Mouse (Mus musculus) heart, postnatal 0 days (tissue): Measurements from ENCODE around the gene Zfp553. TPM values are rescaled to one million over a fixed set of nuclear protein-coding genes. Genes with fewer than 3 reads are reported as not detected.
A peak's percentile ranks its signal among the peaks of the same experiment; 100 is the strongest.

Source experiments
- ATAC-seq: fragments of 200-750 bp; cut with Nextera tagmentation; 2 replicates; pipeline ENCODE4 v1.8.0; 2017; ENCODE audit warnings: low read depth, moderate number of reproducible peaks, moderate library complexity; ENCODE audit not compliant: insufficient read depth
- DNase-seq: peaks from one replicate; pipeline ENCODE4 v3.0.0-alpha.2; 2016; ENCODE audit warnings: low spot score
- H3K27ac ChIP-seq: fragments of 300-500 bp; sonication (generic); 2 replicates; pipeline ENCODE4 v1.5.1; 2014; ENCODE audit warnings: low read depth, mild to moderate bottlenecking
- H3K27me3 ChIP-seq: fragments of 300-500 bp; sonication (generic); 2 replicates; pipeline ENCODE4 v1.6.1; 2014; ENCODE audit warnings: low read length, mixed read lengths; ENCODE audit not compliant: control insufficient read depth, insufficient read depth
- H3K36me3 ChIP-seq: fragments of 300-500 bp; sonication (generic); replicated peaks from 2 replicates; pipeline ENCODE4 v1.6.1; 2014; ENCODE audit warnings: low read length, mixed read lengths; ENCODE audit not compliant: control insufficient read depth, insufficient read depth
- H3K4me1 ChIP-seq: fragments of 300-500 bp; sonication (generic); 2 replicates; pipeline ENCODE4 v1.6.1; 2014; ENCODE audit warnings: antibody characterized with exemption; ENCODE audit not compliant: control insufficient read depth, insufficient read depth
- H3K4me2 ChIP-seq: fragments of 300-500 bp; sonication (generic); 2 replicates; pipeline ENCODE4 v1.6.1; 2014; ENCODE audit warnings: low read depth, mild to moderate bottlenecking, low read length, moderate library complexity
- H3K4me3 ChIP-seq: fragments of 300-500 bp; sonication (generic); 2 replicates; pipeline ENCODE4 v1.5.1; 2014; ENCODE audit warnings: low read depth, low read length
- H3K9ac ChIP-seq: fragments of 300-500 bp; sonication (generic); replicated peaks from 2 replicates; pipeline ENCODE4 v1.6.1; 2014; ENCODE audit warnings: low read depth, low read length, mixed read lengths
- H3K9me3 ChIP-seq: fragments of 300-500 bp; sonication (generic); replicated peaks from 2 replicates; pipeline ENCODE4 v1.6.1; 2016; ENCODE audit warnings: low read length; ENCODE audit not compliant: control insufficient read depth
- CTCF ChIP-seq: IDR thresholded peaks from 2 replicates; pipeline ENCODE4 v1.5.1; 2016; ENCODE audit warnings: antibody characterized with exemption, control low read depth, low read depth
- EP300 ChIP-seq: IDR thresholded peaks from 2 replicates; pipeline ENCODE4 v1.6.1; 2016; ENCODE audit warnings: antibody characterized with exemption, low read depth
- WGBS: fragments of 180-500 bp; shearing (Covaris S2); extraction: QIAGEN DNeasy Blood & Tissue Kit; methylation state at CpG from one replicate; pipeline ENCODE4 v1.1.7; 2014; 5-methylcytosine and 5-hydroxymethylcytosine counted together
- polyA plus RNA-seq: library from polyadenylated mRNA; unstranded; fragments of >200 nt; fragmentation: Nextera tagmentation; extraction: Ambion mirVana; gene quantifications from 2 replicates; pipeline ENCODE4 v1.2.1, GENCODE M21; 2015
- total RNA-seq: library from RNA; depleted of rRNA; stranded (reverse); fragments of >200 nt; gene quantifications from 2 replicates; pipeline ENCODE4 v1.2.3, GENCODE M21; 2014; ENCODE audit warnings: low replicate concordance

The Zfp553 gene
- total and polyA plus RNA-seq, 2 experiments from 2014 or later: 11.2 to 11.8 TPM

- Histone ChIP-seq H3K4me3 (no peak overlapping the region), H3K27me3 (no peaks in the 10 kb centered on the region), H3K9me3 (no peaks in the 10 kb centered on the region), H3K4me1 (peaks cover 11% of the 10 kb centered on the region), H3K4me2 (no peak overlapping the region), H3K36me3 (peaks cover 16% of the 10 kb centered on the region), H3K27ac (no peak overlapping the region), H3K9ac (no peak overlapping the region)
- no peak for TF ChIP-seq EP300
- no peak for TF ChIP-seq CTCF
- ATAC-seq: no peak
- DNase-seq: no peak
- 91% methylated on average over 4 of the region's 4 CpGs for WGBS
Observed at GRCm38 (mm10) chr7:127271093-127271492, 38.2 kb downstream of the Zfp553 start.

DNA sequence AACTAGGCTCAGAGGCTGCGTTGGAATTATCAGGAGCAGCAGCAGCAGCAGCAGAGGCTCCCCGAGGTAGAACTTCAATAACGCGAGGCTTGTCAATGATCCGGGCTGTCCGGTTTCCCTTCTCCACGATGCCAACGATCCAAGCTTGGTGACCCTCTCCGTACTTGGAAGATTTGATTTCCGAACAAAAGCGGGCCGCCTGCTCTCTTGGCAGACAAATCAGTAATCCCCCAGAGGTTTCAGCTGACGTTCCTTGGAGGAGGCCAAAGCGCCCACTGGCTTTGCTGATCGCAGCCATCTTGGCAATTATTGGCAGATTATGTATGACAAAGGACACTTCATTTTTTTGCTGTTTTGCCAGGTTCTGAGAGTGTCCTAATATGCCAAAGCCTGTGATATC is 39.7 kb downstream of the Zfp553 start:
- Histone ChIP-seq H3K27me3 (no peaks in the 10 kb centered on the region), H3K9me3 (no peaks in the 10 kb centered on the region), H3K4me2 (peak overlapping the region; percentile 84), H3K4me1 (peaks cover 11% of the 10 kb centered on the region), H3K4me3 (peak overlapping the region; percentile 80), H3K27ac (no peak overlapping the region), H3K9ac (no peak overlapping the region), H3K36me3 (peaks cover 16% of the 10 kb centered on the region)
- ATAC-seq (no peak), DNase-seq (no peak)
- WGBS: 88% methylated on average over 15 of the region's 15 CpGs
- TF ChIP-seq EP300 (no peak), CTCF (no peak)

- WGBS: 10% methylated on average over 48 of the region's 50 CpGs
- Histone ChIP-seq H3K9ac (peak overlapping the region; percentile 87), H3K4me3 (peak overlapping the region; percentile 80), H3K36me3 (peaks cover 16% of the 10 kb centered on the region), H3K27me3 (no peaks in the 10 kb centered on the region), H3K9me3 (no peaks in the 10 kb centered on the region), H3K4me1 (peaks cover 11% of the 10 kb centered on the region), H3K4me2 (peak overlapping the region; percentile 84), H3K27ac (peak overlapping the region; percentile 91)
- DNase-seq: no peak
- peak; percentile 73 for ATAC-seq
- no peak for TF ChIP-seq CTCF
- TF ChIP-seq EP300: no peak
Observed at GRCm38 (mm10) chr7:127273118-127273923, 40.5 kb downstream of the Zfp553 start.

DNA sequence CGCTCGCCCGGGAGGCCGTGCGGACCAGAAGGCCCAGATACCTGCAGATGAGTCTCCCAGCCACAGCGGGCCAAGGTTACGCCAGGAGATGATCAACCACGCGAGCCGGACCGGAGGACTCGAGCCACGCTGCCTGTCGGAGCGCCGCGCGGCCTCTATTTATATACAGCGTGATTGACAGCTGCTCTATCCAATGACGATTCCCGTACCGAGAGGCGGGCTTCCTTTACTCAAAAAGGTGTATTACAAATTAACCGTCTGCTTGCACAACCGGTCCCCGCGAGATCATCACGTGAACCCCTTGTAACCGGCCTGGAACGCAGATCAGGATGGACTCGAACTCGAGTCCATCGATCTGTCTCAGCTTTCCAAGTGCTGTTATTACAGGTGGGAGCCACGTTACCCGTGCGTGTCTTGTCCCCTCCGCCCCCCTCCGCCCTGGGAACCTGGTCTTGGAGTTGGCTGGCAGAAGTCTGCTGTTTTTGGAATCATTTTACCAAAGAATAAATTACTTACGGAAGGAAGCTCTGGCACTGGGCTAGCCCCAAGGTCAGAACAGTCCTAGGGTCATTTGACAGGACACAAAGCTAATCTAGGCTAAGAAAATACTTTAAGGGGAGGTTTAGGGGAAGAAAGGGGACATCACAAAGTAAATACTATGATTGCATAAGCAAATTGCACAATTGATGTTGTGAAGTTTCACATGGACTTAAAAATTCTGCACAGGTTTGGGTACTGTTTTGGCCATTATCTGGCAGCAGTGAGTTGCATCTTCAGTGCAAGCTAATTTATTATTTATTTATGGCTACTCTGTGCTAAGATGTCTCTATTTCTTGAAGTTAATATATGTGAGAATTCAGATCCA is 41.3 kb downstream of the Zfp553 start, which contains the start of gene Sephs2:
Gene Sephs2, minus strand, starts transcription at position 131 of the 865 bp plus-strand sequence.
- TF ChIP-seq CTCF (no peak), EP300 (no peak)
- Histone ChIP-seq H3K27me3 (no peaks in the 10 kb centered on the region), H3K4me1 (peaks cover 11% of the 10 kb centered on the region), H3K4me3 (peak within 1 kb of the TSS; percentile 80), H3K9ac (peak within 1 kb of the TSS; percentile 87), H3K9me3 (no peaks in the 10 kb centered on the region), H3K36me3 (peaks cover 16% of the 10 kb centered on the region), H3K27ac (peak within 1 kb of the TSS; percentile 91), H3K4me2 (peak within 1 kb of the TSS; percentile 84)
- peak; percentile 85 for DNase-seq
- peak; percentile 90 for ATAC-seq
- WGBS: 1% methylated on average over 39 of the region's 39 CpGs

DNA sequence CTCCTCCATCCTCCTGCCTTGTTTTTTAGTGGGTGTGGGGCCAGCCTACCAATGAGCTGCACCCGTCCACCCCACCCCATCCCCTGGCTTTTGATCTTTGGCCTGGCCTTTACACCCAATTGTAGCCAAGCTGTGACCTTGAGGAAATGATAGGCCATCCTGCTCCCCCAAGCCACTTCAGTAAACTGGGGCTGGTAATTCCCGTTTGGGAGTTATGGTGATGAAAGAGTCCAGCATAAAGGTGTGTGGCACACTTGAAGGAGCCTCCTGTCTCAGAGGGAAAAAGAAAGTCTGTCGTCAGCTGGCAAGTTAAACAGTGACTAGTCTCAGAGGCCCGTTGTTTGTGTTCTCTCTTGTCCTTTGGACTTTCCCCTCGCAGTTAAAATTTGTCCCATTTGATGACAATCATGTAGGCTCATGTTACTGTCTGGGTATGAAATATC is 43.7 kb downstream of the Zfp553 start:
- Histone ChIP-seq H3K4me3 (no peak overlapping the region), H3K4me1 (peaks cover 11% of the 10 kb centered on the region), H3K36me3 (peaks cover 5% of the 10 kb centered on the region), H3K27ac (no peak overlapping the region), H3K9me3 (no peaks in the 10 kb centered on the region), H3K4me2 (no peak overlapping the region), H3K27me3 (no peaks in the 10 kb centered on the region), H3K9ac (no peak overlapping the region)
- DNase-seq (no peak), ATAC-seq (no peak)
- no peak for TF ChIP-seq EP300
- WGBS: 73% methylated on average over 5 of the region's 5 CpGs
